Mouse (Mus musculus) limb, embryonic 15.5 days (tissue): ENCODE data around the gene Lrrc10. TPM values are rescaled to one million over a fixed set of nuclear protein-coding genes. Genes with fewer than 3 reads are reported as not detected.
A peak's percentile ranks its signal among the peaks of the same experiment; 100 is the strongest.

Experiments
- ATAC-seq: fragments of 200-750 bp; cut with Nextera tagmentation; 2 replicates; pipeline ENCODE4 v1.8.0; 2017; ENCODE audit warnings: low read depth, moderate TSS enrichment; ENCODE audit not compliant: insufficient number of reproducible peaks, low FRiP score, low TSS enrichment
- H3K27ac ChIP-seq: fragments of 300-500 bp; sonication (generic); 2 replicates; pipeline ENCODE4 v1.5.1; 2015; ENCODE audit warnings: moderate library complexity, mild to moderate bottlenecking, inconsistent platforms
- H3K27me3 ChIP-seq: fragments of 300-500 bp; sonication (generic); 2 replicates; pipeline ENCODE4 v1.6.1; 2015; ENCODE audit warnings: inconsistent platforms
- H3K36me3 ChIP-seq: fragments of 300-500 bp; sonication (generic); 2 replicates; pipeline ENCODE4 v1.6.1; 2015; ENCODE audit warnings: inconsistent platforms
- H3K4me1 ChIP-seq: fragments of 300-500 bp; sonication (generic); 2 replicates; pipeline ENCODE4 v1.6.1; 2015; ENCODE audit warnings: inconsistent platforms
- H3K4me2 ChIP-seq: fragments of 300-500 bp; sonication (generic); 2 replicates; pipeline ENCODE4 v1.6.1; 2015; ENCODE audit warnings: mild to moderate bottlenecking, inconsistent platforms
- H3K4me3 ChIP-seq: fragments of 300-500 bp; sonication (generic); 2 replicates; pipeline ENCODE4 v1.5.1; 2015; ENCODE audit warnings: mild to moderate bottlenecking, inconsistent platforms
- H3K9ac ChIP-seq: fragments of 300-500 bp; sonication (generic); 2 replicates; pipeline ENCODE4 v1.6.1; 2015; ENCODE audit warnings: inconsistent platforms
- H3K9me3 ChIP-seq: fragments of 300-500 bp; sonication (generic); 2 replicates; pipeline ENCODE4 v1.6.1; 2016; ENCODE audit warnings: inconsistent platforms
- WGBS: fragments of 180-500 bp; shearing (Covaris S2); methylation state at CpG from one replicate; pipeline ENCODE4 v1.1.7; 2015; 5-methylcytosine and 5-hydroxymethylcytosine counted together
- polyA plus RNA-seq: library from polyadenylated mRNA; unstranded; fragments of >200 nt; fragmentation: Nextera tagmentation; extraction: Ambion mirVana; gene quantifications from 2 replicates; pipeline ENCODE4 v1.2.1, GENCODE M21; 2015

The Lrrc10 gene
- polyA plus RNA-seq: not detected in 2 replicates

DNA sequence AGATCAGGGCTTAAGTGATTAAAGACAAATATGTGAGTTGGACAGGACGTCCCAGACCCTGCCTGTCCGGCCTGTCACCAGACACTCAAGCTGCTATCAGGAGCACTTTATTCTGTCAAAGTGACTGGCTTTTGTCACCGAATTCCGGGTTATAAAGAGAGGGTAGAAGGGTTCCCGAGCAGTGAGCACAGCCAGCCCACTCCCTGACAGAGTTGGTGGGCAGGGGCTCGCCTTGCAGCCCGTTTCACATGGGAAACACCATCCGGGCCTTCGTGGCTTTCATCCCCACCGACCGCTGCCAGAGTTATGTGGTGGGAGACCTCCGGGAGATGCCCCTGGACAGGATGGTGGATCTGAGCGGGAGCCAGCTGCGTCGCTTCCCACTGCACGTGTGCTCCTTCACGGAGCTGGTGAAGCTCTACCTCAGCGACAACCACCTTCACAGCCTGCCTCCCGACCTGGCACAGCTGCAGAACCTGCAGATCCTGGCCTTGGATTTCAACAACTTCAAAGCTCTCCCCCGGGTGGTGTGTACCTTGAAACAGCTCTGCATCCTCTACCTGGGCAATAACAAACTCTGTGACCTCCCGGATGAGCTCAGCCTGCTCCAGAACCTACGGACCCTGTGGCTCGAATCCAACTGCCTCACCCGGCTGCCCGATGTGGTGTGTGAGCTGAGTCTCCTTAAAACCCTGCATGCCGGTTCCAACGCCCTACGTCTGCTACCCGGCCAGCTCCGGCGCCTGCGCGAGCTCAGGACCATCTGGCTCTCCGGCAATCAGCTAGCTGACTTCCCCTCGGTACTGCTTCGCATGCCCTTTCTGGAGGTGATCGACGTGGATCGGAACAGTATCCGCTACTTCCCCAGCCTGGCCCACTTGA lies at the start of gene Lrrc10:
Gene Lrrc10, plus strand, starts transcription at position 167 of the 882 bp plus-strand sequence.
- Histone ChIP-seq H3K4me2 (peak within 1 kb of the TSS; percentile 35), H3K27me3 (0 out of 2 replicates have a peak, but pooled peaks cover 7% of the 10 kb centered on the region), H3K4me1 (peaks cover 20% of the 10 kb centered on the region), H3K9me3 (no peaks in the 10 kb centered on the region), H3K4me3 (peak within 1 kb of the TSS; percentile 14), H3K27ac (no peak within 1 kb of the TSS), H3K9ac (0 out of 2 replicates have a peak within 1 kb of the TSS, but pooled peaks have one; percentile 17), H3K36me3 (peaks cover 22% of the 10 kb centered on the region)
- WGBS: 28% methylated on average over 40 of the region's 40 CpGs
- no peak; the same call in 1 of the 2 replicates for ATAC-seq

DNA sequence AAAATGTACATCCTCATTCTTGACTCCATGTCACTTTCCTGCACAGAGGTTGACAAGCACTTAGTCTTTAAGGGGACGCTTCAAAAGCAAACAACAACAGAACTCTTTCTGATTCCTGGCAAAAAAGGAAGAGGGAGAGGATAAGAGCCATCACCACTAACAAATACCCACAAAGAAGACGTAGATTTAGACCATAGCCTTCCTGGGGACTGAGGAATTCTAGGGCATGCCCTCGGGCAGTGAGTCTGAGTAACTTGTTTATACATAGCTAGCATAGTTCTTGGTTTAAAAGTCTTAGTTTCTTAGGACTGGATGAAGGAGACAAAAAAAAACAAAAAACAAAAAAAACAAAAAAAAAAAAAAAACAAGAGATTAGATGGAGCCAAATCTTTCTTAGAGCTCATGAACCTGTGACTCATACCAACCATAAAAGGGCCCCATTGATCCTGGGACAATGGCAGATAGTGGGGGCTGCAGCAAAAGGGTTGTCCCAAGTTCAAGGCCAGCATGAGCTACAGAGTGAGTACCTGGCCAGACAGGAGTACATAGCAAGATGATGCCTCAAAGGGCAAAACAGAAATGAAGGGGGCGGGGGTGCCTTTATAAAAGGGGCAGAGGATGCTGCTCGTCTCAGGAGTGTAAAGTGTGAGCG lies 49.4 kb upstream of the Lrrc10 start:
- no peaks in the 10 kb centered on the region for H3K27me3 ChIP-seq
- H3K36me3 ChIP-seq: no peaks in the 10 kb centered on the region
- H3K9ac ChIP-seq: no peak overlapping the region
- ATAC-seq: no peak
- no peak overlapping the region for H3K4me3 ChIP-seq
- 68% methylated on average over 6 of the region's 6 CpGs for WGBS
- H3K27ac ChIP-seq: no peak overlapping the region
- no peaks in the 10 kb centered on the region for H3K9me3 ChIP-seq
- H3K4me2 ChIP-seq: no peak overlapping the region
- H3K4me1 ChIP-seq: 0 out of 2 replicates have a peak, but pooled peaks cover 3% of the 10 kb centered on the region

DNA sequence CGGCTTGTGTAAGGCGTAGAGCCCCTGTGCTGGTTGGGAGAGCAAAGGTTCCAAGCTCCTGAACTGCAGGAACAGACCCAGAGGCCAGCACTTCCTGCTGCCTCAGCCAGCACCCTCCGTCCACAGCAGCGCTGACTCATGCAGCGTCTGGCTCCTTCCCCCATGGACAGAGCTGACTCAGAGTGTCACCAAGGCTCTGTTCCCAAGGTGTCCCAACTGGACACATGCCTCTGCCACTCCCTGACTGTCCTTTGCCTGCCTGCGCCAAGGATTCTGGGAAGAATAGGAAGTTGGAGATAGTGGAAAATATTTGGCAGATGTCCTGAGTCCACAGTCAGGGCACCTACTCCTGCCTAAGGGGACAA lies 48.9 kb upstream of the Lrrc10 start:
- Histone ChIP-seq H3K4me1 (0 out of 2 replicates have a peak, but pooled peaks cover 3% of the 10 kb centered on the region), H3K27me3 (no peaks in the 10 kb centered on the region), H3K4me2 (no peak overlapping the region), H3K9ac (no peak overlapping the region), H3K36me3 (no peaks in the 10 kb centered on the region), H3K9me3 (no peaks in the 10 kb centered on the region), H3K4me3 (no peak overlapping the region), H3K27ac (no peak overlapping the region)
- ATAC-seq: no peak
- 70% methylated on average over 6 of the region's 6 CpGs for WGBS

DNA sequence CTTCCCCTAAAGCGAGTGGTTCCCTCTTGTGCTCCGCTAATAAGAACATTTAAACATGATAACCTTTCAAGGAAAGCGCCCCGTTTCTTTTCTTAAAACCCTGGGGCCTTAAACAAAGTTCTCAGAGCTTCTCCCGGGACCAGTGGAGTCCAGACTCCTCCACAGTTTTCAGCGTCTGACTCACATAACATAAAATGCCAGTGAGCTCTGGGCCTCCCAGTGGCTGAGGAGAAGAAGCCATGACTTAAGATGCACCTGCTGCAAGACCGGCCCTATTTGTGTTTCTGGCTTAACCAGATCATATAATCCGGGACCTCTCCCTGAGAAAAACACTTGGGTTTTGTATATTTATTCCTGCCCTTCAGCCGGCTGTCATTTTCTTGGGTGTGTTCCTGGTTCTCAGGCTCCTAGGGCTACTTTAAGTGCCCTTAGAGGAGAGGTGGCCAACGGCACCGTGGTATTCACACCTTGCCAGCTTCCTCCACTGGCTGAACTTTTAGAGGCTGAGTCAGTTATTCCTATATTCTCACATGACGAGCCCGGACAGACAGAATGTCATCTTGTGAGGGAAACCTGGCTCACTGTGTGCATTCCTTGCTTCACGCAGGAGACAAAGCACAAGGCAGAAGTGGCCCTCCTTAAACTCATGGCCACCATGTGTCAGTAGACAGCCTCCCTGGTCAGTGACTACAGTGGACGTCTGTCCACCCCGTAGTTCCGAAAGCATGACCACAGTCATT lies 46.3 kb upstream of the Lrrc10 start:
- Histone ChIP-seq H3K4me1 (0 out of 2 replicates have a peak, but pooled peaks cover 3% of the 10 kb centered on the region), H3K27ac (no peak overlapping the region), H3K4me2 (no peak overlapping the region), H3K9me3 (no peaks in the 10 kb centered on the region), H3K4me3 (no peak overlapping the region), H3K9ac (no peak overlapping the region), H3K27me3 (no peaks in the 10 kb centered on the region), H3K36me3 (no peaks in the 10 kb centered on the region)
- WGBS: 72% methylated on average over 17 of the region's 17 CpGs
- ATAC-seq: no peak

DNA sequence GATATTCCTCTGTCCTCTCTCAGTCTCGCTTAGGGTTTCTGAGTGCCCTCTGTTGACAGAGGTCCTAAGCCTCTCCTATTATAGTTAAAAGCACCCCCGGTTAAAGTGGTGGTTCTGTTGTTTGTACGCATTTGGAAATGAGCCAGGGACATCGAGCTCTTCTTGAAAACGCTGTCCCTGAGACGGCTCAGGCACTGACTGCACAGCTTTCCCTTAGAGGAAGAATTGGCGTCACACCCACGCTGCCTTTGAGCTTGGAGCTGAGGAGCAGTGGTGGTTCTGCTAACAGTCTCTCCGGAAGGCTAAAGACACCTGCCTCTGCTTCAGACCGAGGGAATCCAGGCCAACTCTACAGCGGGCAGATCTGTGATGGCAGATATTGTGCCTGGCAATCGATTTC lies 44.2 kb upstream of the Lrrc10 start:
- no peaks in the 10 kb centered on the region for H3K27me3 ChIP-seq
- no peak for ATAC-seq
- 68% methylated on average over 12 of the region's 12 CpGs for WGBS

DNA sequence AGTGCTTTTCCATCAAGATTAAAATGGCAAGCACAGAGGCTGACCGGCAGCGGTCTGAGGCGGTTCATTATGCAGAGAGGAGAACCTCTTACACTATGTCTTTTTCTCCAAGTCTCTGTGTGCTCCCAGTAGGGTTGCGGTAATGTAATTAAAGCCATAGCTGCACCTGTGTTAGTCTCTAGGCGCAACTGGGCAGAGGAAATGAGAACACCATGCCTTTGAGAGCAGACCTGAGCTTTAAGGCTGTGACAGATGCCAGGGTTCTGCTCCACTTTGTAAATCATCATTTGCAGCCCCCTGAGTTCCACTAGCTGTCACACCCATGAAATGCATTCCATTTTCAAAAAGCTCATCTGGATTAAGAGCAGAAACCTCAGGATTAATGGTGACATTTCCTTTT lies 40.4 kb upstream of the Lrrc10 start:
- Histone ChIP-seq H3K27me3 (no peaks in the 10 kb centered on the region), H3K4me1 (0 out of 2 replicates have a peak, but pooled peaks cover 14% of the 10 kb centered on the region), H3K9ac (0 out of 2 replicates have a peak overlapping the region, but pooled peaks have one; percentile 3), H3K4me3 (no peak overlapping the region), H3K27ac (no peak overlapping the region), H3K4me2 (no peak overlapping the region), H3K36me3 (no peaks in the 10 kb centered on the region), H3K9me3 (no peaks in the 10 kb centered on the region)
- whole genome bisulfite sequencing: 46% methylated on average over 5 of the region's 5 CpGs
- ATAC-seq: no peak

More for the DNA sequence above, 44.2 kb upstream of the Lrrc10 start:
- Histone ChIP-seq H3K4me2 (no peak overlapping the region), H3K9me3 (no peaks in the 10 kb centered on the region), H3K4me1 (0 out of 2 replicates have a peak, but pooled peaks cover 15% of the 10 kb centered on the region), H3K27ac (no peak overlapping the region), H3K36me3 (no peaks in the 10 kb centered on the region), H3K9ac (no peak overlapping the region), H3K4me3 (no peak overlapping the region)

DNA sequence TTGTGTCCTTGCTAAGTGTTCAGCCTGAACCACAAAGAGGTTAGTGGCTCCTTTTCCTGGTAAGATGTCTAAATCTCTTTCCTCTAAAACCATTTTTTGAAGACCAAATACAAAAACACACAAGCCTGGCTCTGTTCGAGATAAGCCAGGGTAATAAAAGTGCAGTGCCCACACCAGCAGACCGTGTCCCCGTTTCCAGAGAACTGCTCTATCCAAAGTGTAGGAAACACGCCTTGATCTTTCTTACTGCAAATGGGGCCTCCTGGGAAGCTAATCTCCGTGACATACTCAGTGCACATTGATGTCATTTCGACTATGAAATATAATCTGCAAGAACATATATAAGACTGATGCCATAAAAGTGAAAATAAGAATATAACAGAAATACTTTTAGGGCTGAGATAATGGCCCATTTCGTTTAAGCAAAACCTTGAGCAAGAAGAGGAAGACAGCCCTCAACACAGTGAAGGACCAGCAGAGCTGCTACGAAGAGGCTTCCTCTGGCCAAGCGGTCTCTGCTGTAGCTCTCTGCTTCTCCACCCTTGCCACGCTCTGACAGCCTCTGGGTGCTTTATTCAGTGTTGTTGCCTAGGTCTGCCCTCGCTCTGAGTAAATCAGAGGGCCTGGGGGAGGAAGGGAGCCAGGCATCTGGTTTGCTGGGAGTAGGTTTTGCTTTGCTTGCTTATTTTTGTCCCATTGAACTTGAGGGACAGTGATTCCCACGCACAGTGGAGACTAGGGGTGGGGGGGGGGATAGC lies 39.3 kb upstream of the Lrrc10 start:
- H3K27ac ChIP-seq: no peak overlapping the region
- no peak overlapping the region for H3K9ac ChIP-seq
- ATAC-seq: no peak
- no peaks in the 10 kb centered on the region for H3K36me3 ChIP-seq
- H3K4me2 ChIP-seq: no peak overlapping the region
- 49% methylated on average over 12 of the region's 12 CpGs for WGBS
- H3K27me3 ChIP-seq: no peaks in the 10 kb centered on the region
- no peak overlapping the region for H3K4me3 ChIP-seq
- H3K4me1 ChIP-seq: 0 out of 2 replicates have a peak, but pooled peaks cover 14% of the 10 kb centered on the region
- H3K9me3 ChIP-seq: no peaks in the 10 kb centered on the region

DNA sequence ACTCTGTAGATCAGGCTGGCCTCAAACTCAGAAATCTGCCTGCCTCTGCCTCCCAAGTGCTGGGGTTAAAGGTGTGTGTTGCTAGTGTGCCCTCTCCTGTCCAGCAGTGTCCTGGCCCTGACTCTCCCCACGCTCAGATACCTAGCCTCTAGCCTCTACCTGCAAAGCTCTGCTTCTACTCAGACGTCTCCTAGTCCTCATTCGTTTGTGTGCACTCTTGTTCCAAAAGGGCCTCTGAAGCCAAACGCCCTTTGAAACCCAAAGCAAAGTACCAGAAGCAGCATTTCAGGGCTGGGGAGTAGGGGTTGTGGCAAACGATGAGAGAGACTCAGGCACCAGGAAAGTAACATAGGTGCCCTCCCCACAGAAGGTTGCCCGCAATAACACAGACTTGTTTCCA lies 35.5 kb upstream of the Lrrc10 start:
- H3K4me1 ChIP-seq: peaks cover 12% of the 10 kb centered on the region; the same call in 1 of the 2 replicates
- no peak overlapping the region for H3K27ac ChIP-seq
- no peaks in the 10 kb centered on the region for H3K36me3 ChIP-seq
- no peaks in the 10 kb centered on the region for H3K9me3 ChIP-seq
- 83% methylated on average over 6 of the region's 6 CpGs for WGBS
- no peak overlapping the region for H3K9ac ChIP-seq
- no peaks in the 10 kb centered on the region for H3K27me3 ChIP-seq
- H3K4me2 ChIP-seq: no peak overlapping the region
- no peak for ATAC-seq
- H3K4me3 ChIP-seq: no peak overlapping the region

DNA sequence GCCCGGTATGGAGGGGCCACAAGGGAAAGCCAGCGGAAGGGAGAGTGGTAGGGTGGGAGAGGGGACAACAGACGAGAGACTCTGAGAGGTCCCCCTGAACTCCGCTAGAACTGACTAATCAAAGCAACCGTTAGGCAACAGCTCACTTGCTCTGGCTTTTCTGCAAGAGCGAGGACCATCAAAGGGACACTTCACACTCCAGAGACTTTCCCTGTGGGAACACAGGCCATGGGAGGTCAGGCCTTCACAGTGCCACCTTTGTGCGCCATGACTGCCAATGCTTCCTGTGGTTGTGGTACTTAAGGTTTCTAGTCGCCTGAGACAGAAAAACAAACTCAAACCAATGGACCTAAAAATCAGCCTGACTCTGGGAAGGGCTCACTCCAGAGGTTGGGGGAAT lies 34.1 kb upstream of the Lrrc10 start:
- 57% methylated on average over 8 of the region's 8 CpGs for WGBS

DNA sequence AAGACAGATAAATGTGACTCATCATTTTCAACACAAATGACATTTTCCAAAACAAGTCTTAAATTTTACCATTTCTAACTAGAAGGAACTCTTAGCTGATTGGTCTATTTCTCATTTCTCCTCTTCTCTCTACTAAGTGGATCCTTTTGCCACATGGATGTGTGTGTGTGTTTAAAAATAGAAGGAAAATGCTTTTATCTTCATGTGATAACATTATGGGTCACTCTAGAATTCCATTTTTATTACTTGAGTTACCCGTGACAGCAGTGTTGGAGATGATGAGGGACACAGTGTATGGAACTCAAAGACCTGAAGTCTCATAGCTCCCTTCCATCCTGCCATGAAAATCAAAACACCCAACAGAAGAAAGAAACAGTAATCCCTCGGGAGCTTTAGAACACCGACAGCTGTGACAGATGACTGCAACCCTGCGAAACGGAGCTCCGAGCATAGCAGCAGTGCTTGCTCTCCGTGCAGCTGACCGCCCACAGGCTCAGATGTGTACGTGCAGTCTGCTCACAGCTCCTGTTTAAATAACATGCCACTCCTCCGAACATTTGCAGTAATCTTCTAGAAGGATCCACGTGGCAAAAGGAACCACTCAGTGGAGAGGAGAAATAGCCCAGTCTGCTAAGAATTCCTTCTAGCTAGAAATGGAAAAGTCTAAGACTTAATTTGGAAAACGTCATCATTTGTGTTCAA lies 31.3 kb upstream of the Lrrc10 start:
- ATAC-seq: peak; percentile 61
- Histone ChIP-seq H3K4me2 (no peak overlapping the region), H3K36me3 (no peaks in the 10 kb centered on the region), H3K27me3 (no peaks in the 10 kb centered on the region), H3K27ac (no peak overlapping the region), H3K4me3 (no peak overlapping the region), H3K9ac (no peak overlapping the region), H3K4me1 (peaks cover 5% of the 10 kb centered on the region; the same call in 1 of the 2 replicates), H3K9me3 (no peaks in the 10 kb centered on the region)
- WGBS: 15% methylated on average over 12 of the region's 12 CpGs

More for the DNA sequence above, 34.1 kb upstream of the Lrrc10 start:
- H3K9ac ChIP-seq: no peak overlapping the region
- H3K27ac ChIP-seq: no peak overlapping the region
- no peak overlapping the region for H3K4me3 ChIP-seq
- no peak overlapping the region for H3K4me2 ChIP-seq
- H3K4me1 ChIP-seq: peaks cover 6% of the 10 kb centered on the region; the same call in 1 of the 2 replicates
- no peaks in the 10 kb centered on the region for H3K9me3 ChIP-seq
- H3K27me3 ChIP-seq: no peaks in the 10 kb centered on the region
- H3K36me3 ChIP-seq: no peaks in the 10 kb centered on the region
- no peak for ATAC-seq
